Mouse (Mus musculus) spleen, postnatal 14 days (tissue): ENCODE measurements around the gene Suclg2.
"Not testable (repeated sequence)": the region's sequence is repeated elsewhere in the genome, so short reads cannot be mapped to it uniquely, and the experiment has no call there.

Source experiments
- DNase-seq, 2 experiments: peaks; one replicate each; pipeline ENCODE4 v3.0.0; 2021 to 2022; ENCODE audit warnings: low spot score in 2 of 2

Suclg2 gene

DNA sequence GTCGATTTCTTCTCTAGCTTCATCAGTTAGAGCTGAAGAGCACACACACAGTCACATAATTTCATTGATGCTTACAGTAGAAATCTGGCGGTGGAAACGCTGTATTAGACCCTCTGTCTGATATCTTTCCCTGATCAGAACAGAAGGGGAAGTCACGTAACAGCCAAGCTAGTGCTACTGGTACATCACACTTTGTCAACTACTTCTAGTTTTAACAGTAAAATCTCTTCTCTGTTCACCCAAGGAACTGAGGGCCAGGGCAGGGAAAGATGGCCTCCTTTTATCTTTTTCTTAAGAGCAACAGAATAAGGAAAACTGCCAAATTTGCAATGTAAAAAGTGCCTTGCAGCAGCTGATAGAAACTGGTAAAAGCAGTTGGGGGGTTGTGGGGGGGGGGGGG lies 97.8 kb downstream of the Suclg2 start:
- no peak for DNase-seq

DNA sequence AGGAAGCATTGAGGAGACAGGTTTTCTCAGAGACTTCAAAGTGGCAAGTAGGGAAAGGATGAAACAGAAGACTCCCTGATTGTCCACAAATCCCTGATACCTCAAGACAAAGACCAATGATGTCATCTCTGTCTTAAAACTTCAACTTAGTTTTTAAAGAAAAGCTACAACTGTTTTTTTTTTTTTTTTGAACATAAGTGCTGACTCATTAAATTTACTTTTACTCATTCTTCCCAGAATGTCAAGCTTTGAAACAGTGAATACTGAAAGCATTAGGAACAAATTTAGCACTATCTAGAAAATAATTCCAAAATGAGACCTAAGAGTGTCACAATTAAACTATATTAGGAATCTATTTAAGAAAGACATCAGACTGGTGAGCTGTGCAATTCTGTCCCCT lies 98.8 kb downstream of the Suclg2 start:
- no peak for DNase-seq

DNA sequence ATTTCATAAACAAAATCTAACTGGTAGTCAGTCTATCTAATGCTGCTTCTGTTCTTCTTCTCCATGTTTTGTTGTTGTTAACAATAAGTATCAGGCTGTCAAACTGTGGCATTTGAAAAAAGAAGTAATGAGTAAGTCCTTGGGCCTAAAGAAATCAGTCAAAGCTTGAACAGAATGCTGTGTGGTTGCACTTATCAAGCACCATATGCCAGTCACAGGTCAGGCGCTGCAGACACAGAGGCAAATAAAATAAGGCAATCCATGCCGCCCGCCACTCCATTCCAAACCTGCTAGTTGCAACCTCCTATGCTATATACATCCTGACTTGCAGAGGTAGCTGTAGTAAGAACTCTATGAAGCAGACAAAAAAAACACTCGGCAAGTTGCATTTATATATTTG lies 100.2 kb downstream of the Suclg2 start:
- DNase-seq: no peak

DNA sequence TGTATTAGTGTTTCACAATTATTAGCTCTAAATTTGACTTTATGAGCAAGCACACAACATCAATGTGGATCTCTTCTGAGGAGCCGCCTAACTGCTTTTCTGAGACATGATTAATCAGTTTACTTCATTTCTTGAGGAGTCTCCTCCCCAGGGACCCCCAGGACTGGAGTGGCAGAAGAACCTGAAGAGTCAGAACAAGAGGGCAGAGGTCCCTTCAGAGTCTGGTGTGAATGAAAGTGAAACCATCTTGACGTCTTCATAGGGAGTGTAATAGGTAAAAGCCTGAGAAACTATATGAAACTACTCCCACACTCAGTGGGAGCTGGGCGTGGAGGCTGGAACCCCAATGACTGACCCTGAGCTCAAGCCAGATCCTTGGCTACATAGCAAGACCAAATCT lies 105.4 kb downstream of the Suclg2 start:
- DNase-seq: no peak

DNA sequence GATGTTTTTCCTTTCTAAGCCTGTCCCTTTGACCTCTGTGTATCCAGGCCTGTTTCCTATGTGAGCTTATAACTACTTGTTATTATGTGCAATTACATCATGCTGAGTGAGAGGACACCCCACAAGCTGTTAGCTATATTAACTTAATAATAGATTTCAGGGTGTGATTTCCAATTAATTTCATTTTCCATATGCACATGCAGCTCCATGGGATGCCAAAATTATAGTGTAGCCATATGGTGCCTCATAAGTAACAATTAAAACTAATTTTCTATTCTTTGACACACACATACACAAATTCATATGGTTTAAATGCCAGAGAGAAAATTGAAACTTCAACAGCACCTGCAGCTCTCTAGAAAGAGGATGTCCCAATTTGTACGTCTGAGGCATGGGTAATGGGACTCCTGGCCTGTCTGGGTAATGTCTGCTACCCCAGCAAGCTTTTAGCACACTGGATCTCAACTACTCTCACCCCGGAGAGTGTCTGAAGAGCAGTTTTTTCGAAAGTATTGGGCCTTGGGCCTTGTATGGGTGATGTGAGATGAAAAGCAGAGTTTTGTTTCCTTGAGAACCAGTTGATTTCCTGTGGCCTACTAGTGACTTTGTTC lies 106.1 kb downstream of the Suclg2 start:
- no peak for DNase-seq

DNA sequence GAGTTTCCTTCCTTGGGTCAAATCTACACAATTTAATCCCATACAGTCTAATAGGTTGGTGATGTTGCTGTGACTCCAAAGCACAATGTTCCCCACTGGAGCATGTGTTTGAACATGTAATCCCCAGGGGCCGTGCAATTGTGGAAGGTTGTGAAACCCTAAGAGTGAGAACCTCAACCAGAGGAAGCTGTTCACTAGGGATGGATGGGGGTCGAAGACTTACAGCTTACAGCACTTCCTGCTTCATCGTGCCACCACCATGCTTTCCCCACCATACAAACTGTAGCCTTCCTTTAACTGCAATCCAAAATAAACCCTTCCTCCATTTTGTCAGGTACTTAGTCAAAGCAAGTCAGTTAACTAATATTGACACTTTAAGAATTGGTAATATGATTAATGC lies 107.5 kb downstream of the Suclg2 start:
- DNase-seq: no peak

DNA sequence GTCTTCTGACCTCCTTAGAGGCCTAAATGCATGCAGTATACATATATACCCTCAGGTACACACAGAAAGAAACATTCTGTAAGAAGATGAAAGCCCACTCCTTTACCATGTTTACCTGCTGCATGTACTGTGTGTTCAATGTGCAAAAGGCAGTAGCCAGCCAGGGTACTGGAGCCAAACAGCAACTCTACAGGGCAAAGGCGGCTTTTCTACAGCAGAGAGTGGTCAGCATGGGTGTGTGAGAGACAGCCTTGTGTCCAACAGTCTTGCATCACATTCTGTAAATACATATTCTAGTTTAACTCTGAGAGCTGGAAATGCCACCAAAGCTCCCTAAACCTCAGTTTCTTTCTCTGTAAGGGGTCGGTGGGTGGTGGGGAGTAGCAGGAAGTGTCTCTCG lies 110.5 kb downstream of the Suclg2 start:
- no peak for DNase-seq

DNA sequence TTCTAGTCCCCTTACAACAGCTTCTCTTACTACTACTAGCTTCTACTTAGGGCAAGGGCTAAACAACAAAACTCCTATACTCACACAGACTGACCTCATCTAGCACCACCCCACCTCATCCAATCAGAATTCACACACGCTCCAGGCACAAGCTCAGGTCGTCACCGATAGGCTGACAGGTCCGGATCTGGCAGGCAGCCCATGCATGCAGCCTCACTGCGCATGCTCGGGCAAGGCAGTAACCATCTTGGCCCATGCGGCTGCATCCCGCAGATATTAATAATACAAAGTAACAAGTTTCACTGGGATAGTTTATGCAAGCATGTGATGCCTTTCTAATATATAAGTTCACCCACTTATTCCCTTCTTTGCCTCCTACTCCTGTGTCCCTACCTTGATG lies 117.9 kb downstream of the Suclg2 start:
- DNase-seq: not testable (repeated sequence)

DNA sequence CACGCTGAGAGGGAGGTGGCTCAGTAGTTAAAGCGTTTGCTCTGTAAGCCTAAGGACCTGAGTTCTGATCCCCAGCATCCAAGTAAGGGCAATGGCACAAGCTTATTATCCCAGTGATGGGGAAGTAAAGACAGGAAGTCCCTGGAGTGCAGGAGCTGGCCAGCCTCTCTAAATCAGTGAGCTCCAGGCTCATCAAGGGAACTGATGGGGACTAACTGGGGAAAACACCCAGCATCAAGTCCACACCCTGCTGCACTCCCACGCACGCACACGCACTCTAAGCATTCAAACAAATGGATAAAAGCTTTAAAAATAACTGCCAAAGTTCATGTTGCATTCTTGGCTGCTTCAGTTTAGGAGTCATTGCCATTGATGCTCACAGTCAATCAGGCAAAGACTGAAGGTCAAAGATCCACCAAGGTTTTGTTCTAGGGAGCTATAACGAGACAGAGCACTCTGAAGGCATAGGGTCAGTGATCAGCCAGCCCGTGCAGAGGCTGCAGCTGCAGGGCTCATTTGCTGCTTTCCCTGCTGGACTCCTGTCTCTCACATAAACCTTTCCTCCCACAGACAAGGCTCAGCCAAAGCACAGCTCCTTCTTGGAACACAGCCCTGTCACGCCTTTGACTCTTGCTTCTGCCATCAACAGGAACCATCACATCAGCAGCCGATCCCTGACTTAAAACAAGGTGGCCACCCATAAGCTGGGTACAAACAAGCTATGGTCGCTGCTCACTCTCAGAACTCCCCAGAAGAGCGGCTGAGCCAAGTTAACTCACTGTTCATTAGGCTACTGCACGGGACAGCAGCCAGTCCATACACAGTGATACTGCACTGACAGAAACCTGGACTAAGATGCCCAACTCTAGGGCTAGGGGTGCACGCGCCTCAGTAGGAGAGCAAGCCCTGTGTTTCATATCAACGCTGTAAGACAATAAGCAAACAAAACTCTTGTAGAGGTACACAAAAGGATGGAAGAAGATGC lies 121.5 kb downstream of the Suclg2 start:
- DNase-seq: no peak

DNA sequence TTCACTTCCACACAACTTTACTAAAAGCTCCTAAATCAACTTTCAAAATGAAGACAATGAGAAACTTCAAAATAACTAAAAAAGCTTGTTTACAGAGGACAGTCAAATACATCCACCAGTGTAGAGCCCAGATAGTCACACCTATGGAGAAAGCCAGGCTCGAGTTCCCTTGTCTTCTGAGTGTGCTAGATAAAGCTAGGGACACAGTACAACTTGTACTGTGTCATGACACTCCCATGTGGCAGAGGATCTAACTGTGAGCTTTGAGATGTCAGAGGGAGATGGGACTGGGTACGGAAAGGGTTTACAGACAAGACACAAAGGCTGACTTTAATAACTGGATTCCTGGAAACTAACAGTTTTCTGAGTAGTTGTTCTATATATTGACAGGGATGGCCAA lies 122.7 kb downstream of the Suclg2 start:
- DNase-seq: no peak

DNA sequence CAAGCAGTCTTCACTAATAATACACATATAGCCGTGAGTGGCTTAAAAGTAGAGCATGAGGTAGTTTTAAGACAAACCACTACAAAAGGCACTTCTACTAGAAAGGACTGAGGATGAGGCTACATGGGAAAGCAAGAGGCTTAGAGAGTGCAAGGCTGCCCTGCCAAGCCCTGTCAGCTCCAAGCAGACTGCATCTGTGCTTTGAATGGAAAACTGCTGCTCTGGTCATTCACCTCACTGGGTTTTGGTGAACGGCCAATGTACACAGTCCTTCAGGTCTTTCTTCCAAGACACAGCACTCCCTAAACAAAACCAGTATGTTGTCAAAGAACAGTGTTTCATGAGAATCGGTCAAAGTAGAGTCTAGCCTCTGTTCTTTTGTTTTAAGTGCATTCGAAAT lies 124.4 kb downstream of the Suclg2 start:
- no peak for DNase-seq

DNA sequence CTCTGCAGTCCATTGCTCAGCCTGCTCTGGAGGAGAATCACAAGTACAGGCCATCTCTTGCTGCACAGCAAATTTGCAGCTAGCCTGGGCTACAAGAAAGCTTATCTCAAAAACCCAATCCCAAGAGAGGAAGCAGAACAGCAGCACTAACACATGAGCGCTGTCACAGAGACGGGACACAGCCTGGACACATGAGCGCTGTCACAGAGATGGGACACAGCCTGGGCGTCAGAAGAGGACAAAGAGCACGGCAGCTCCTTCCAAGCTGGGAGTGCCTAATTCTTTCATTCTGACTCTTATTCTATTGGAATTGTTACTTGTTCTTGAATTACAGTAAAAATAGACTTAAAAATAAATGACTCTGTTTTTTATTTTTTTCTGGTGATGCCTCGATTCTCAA lies 126.2 kb downstream of the Suclg2 start:
- no peak for DNase-seq

DNA sequence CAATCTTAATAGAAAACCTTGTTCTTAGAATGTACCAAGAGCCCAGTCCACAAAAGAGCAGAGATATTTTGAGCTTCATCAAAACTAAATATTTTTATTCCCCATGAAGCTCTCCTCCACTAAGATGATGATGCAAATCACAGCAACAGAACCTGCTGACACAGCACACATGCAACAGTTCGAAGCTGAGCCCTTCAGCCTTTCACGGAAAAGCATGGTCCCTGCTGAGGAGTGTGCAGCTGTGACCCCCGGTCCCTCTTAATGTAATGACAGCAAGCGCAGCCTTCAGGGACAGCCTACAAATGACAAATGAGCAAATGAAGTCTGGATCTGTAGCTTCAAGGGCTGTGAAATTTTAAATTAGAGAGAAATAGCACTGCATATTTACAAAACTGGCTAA lies 128.1 kb downstream of the Suclg2 start:
- no peak for DNase-seq

DNA sequence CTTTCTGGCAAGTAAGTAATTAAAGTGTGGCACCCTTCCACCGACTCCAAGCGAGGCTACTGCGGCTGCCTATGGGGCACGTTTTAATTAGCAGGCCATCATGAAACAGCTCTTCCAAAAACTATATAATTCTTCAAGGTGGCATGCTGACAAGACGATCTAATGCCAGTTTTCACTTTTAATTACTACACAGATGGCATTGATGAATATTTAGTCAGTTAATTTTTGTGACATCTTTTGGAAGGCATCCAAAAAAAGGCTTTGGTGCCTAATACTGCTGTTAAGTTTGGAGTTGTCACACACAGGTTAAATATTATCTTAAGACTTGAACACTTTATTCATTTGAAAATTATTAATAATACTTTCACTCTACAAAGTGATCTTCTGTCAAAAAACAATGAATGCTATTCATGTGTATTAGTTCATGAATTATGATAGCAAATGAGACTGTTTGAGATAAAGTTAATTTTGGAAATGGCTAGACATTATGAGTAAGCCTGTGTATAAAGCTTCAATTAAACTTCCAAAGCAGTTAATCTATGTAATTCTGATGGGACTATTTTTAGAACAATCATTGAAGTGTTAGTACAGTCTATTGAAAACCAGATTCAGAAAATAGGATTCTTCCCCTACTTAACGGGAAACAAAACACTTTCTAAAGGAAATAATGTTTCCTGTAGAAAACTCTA lies 131.3 kb downstream of the Suclg2 start:
- DNase-seq: no peak

DNA sequence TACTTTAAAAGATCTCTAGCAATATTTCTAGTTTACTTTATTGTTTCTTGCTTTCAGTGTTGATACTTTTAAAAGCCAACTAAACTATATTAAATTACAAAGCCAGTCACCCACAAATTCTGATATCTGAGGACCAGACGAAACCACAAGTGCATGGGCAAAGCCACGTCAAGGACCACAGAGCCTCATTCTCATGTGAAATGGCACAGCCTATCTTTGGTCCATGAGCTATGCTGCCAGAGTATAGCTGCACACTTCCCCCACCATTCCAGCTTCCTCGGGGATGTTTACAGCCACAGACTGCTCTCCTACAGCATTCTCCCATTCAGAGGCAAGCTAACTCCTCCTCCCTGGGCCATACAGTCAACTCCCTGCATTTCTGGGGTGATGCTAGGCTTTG lies 136.7 kb downstream of the Suclg2 start:
- DNase-seq: no peak

DNA sequence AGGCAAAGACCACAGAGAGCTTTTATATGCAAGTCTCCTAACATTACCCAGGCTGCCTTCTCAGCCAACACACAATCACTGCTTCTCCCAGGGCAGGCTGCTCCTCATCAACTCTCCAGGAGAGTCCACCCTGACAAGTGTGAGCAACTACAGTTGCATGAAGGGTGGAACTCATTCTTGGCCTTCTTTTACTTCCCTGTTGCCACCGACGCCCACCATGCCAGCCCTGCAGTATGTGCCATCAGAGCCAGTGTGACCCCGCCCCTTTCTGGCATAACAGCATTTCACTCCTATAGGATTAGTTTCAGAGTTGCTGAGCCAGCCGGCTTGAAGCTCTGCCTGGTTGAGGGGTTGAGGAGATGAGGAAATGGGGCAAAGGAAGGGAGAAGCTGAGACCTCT lies 138.8 kb downstream of the Suclg2 start:
- no peak for DNase-seq

DNA sequence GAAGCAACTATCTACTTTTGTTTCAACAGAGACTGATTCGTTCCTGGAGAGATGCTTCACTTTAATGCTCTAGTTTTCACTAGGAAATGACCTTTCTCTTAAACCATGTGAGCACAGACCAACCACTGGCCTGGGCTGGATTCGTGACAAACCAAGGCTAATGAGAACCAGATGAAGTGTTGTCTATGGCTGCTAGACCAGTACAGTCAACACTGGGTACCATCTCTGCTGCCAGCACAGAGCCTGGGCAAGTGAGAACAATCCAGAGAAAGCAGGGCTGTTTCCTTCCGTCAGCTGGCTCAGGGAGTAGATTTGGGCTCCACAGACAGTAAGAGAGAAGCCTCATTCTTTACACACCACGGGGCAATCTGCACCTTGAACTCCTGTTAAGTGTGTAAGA lies 143.1 kb downstream of the Suclg2 start:
- DNase-seq: no peak

DNA sequence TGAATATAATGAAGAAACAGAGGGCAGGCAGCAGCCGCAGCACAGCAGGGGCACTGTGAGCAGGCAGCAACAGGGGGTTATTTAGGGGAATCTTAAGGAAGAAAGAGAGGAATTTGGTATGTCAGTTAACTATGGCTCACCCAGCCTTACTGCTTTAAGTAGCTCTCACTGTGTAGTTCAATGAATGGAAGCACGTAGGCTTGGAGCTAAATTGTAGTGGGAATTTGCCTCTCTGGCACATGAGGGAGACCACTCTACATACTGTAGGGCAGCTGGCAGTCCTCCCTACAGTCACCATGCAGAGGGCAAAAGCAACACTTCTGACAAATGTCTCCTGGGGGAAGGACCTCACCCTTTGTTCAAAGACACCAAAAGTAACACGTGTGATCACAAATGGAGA lies 143.7 kb downstream of the Suclg2 start:
- no peak for DNase-seq

DNA sequence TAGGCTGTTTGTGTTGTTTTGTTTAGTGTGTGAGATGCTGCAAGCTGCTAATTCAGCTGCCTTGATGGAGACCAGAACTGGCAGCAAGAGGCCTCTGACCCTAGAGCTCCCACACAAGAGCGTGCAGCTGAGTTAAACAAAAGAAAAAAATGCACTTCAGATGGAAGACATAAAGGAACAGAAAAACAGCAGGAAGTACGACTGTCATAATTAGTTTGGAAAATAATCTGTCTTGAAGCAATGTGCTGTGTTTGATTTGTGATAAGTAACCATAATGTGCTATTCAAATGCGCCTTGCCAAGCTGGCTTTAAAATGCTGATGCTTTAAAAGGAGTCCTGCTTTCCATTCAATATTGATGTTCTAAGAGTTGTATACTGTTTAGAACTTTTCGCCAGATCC lies 144.2 kb downstream of the Suclg2 start:
- DNase-seq: no peak

DNA sequence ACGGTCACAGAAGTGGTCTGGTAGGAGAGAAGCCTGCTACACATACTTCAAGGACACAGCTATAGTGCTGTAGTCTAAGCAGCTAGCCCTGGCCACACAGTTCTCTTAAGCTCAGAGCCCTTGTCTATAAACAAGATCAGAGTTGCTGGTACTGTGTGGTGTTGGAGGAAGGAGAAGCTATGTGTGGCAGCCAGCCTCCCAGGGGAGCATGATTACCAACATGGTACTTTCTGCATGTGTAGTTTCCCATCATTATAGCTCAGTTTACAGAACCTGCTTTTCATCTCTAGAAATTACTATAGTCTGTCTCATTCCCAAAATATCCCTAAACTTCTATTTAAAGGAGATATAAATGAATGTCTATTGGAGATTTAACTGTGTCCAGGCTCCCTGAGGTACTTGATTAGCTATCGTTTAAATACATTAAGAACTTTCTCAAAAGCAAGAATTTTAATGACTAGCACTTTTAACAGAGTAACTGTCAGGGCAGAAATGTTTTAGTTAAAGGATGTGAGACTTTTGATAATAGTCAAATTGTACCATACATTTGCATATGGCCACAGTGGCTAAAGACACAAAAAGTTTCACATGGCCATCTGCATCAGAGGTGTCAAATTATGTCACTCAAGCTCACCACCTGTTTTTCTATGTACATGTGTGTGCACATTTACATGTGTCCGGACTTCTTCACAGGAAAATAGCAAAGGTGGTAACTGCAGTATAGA lies 145.4 kb downstream of the Suclg2 start:
- no peak for DNase-seq

DNA sequence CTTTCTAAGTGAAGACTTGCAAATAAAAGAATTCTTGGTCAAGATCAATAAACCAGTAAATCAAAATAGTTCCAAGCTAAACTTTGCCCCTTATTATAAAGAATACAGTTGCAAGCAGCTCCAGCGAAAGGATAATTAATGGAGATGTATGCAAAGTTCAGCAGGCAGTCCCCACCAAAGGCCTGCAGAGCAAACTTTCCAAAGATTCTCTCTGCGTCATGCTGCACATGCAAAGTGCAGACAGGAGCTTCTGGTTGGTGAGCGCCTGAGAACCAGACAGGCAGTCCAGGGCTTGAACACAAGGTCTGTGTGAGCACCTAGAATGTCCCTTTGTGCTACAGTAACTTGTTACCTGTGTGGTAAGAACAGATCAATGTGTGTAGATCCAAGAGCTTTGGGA lies 147.0 kb downstream of the Suclg2 start:
- DNase-seq: no peak

DNA sequence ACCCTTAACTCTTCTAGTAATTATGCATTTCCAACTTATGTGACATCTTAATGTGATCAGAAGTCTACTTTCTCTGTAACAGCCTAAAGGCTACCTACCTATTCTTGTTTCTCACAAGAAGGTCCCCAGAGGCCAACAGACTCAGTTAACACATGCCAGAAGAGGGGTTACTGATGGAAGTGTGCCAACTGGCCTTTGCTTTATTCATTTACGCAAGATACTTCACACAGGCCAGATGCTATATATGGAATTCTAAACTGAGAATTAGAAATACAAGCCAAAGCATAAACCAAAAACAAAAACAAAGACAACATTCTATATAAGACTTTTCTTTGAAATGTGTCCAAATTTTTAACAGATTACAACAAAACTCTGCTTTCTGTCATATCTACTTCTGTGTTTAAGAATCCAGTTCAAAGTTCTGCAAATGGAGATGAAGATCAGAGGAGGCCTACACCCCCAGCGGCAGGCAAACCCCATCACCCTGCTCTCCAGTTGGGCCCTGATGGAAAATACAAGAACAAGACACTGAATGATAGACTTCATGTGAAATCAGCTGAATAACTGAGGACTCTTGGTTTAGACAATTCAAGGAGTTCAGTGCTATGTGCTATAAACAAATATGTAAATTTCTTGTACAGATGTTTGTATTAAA lies 155.1 kb downstream of the Suclg2 start:
- DNase-seq: no peak
